Mouse (Mus musculus): ENCODE results near the gene Rasal3. TPM values are rescaled to one million over a fixed set of nuclear protein-coding genes. Genes with fewer than 3 reads are reported as not detected.

The Rasal3 gene
- total RNA-seq, 1 experiment from 2014 or later = 1.7 TPM

DNA sequence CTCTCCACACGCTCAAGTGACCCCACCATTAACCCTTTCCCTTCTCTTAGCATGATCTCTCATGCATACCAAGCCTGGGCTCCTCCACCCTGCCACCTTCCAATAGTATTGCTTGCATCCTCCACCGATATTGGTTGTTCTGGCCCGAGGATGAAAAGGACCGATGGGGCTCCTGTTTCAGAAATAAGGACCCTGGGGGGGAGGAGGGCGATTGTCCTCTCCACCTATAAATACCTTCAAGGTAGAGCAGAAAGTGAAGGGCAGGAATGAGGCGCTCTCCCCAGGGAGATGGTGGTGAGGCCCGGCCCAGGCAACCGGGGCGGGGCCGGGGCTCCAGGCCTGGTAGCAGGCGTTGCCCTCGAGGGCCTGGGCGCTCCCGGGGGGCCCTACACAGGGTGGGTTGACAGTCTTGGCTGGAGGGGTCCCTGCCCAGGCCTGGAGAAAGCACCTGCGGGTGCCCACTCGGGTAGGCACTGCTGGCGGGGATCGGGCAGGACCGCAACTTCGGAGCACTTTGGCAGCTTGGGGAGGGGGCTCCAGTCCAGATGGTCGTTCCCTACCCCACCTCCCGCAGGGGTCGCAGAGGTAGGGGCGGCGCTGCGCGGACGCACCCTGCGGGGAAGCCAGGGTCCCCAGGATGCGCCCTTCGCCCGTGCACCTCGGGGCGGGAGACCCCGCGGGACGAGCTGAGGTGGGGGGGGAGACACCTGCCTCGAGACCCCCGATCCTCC lies 14.8 kb downstream of the Rasal3 start:
- DNase-seq = peak; percentile 60

DNA sequence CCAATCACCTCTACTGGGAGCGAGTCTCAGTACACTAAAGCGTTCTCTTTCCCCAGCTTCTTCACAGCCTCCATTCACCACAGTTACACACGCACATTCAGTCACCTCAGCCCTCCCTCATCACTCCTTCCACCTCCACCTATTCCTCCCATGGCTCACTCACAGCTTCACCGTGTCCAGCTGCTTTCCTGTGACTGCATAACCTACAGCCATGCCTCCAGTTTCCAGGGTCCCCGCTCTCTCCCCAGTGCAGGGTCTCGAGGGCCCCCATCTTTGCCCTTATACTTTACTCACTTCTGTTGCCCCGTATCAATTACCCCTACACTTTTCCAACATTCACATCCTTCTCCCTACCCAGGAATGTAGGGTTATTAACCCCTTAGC lies 15.4 kb downstream of the Rasal3 start:
- no peak for DNase-seq

DNA sequence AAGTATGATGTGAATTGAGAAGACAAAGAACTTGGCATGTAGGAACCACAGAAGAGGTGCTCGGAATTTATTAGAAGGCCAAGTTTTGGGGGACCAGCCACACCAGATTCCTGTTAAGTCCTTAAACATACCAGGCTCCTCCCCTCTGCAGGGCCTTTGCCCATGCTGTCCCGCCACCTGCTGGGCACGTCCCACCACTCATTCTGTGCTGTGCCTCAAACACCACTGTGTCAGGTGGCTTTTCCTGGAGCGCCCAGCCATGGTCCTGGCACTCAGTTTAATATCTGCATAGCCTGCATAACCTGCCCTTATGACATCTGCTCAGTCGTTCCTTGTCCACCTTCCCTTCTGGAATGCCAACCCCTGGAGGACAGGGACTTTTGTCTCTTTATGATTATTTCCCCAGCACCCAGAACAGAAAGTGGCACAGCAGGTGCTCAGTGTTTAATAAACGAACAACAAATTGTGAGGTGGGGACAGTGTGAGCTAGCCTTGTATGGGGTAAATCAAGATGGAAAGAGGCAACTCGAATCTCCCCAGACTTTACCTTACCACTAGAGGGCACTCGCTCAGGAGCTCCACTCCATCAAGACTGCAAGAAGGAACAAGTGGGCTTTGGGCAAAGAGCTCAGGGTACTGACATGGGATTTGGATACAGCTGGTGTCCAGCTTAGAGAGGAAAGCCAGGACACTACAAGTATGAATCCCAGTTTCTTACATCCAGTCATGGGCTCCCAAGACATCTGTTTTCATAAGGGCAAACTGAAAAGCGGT lies 16.5 kb downstream of the Rasal3 start:
- DNase-seq = peak; percentile 43

DNA sequence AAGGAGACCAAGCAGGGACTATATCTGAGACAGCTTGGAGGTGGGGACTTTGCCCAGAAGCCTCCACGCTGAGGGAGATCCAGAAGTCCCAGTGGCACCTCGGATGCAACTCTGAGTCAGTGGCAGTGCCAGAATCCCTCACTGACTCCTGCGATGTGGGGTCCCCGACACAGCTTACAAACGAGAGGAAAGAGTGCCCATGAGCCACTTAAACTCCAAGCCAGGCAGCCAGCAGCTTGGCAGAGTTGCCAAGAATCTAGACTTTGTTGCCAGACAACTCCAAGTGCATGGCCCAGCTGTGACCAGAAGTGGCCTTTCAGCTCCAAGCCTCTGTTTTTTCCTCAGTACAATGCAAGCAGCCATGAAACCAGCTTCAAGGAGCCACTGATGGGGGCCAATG lies 19.7 kb downstream of the Rasal3 start:
- no peak for DNase-seq

DNA sequence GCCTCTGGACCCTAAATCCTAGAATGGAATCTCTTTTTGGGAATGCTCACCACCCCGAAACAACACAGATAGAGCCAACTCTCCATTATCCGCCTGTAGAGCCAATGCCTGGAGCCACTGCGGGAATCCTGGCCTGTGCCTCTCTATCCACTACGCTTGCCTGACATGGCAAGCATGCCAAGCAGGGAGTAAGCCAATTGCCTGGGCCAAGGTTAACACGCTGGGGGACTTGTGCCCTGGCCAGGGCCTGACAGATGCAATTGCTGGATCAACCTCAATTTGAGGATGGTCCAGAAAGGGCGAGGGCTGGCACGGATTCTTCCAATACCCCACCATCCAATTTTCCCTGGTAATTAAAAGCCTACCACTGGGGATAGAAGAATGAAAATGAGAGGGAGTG lies 20.8 kb downstream of the Rasal3 start:
- DNase-seq = peak; percentile 65

DNA sequence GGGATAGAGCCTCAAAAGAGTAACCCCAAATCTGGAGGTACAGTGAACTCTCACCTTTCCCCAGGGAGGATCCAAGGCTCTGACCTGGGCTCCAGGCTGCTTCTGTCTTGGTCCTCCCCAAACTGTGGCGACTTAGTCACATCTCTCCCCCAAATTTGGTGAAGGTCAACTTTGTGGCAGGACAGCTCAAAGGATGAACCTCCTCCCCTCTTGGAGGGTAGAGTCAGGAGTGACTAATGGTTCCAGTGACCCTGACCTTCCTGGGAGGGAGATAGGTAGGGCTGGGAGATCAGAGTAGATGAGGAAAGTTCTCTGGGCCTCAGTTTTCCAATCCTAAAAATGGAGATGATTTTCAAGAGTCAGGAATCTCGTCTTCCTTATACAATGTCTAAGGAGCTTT lies 24.6 kb downstream of the Rasal3 start:
- peak; percentile 51 for DNase-seq

DNA sequence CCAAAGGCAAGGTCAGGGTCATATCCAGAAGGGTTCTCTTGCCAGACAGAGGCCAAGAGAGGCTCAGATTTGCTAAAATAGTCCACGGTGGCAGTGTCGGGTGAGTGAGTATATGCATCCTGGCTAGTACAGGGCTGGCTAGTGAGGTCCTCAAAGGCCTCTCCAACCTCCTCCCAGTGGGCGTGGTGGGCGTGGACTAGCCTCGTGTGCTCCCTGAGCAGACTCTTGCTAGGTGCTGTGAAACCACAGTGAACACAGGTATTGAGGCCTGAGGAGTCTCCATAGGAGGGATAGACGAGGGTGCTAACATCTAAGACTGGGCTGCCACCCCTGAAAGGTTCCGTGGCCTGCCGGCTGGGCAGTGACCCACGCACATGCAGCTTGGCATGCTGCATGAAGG lies 26.2 kb downstream of the Rasal3 start:
- no peak for DNase-seq

DNA sequence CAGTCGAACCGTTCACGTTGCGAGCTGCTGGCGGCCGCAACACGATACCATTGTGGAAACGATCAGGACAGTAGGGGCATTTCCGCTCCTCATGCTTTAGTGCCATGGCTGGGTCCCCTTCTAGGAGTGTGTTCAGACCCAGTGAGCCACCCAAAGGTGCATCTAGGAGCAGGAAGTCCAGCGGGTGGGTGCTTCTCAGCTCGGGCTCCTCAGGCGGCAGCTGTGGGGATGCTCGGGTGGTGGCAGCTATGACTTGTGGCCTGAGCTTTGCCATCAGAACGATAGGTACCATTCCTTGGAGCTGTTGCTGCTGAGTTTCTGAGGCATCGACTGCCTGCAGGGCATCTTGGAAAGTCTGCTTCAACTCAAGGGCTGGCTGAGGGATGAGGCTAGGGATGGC lies 26.9 kb downstream of the Rasal3 start:
- no peak for DNase-seq

DNA sequence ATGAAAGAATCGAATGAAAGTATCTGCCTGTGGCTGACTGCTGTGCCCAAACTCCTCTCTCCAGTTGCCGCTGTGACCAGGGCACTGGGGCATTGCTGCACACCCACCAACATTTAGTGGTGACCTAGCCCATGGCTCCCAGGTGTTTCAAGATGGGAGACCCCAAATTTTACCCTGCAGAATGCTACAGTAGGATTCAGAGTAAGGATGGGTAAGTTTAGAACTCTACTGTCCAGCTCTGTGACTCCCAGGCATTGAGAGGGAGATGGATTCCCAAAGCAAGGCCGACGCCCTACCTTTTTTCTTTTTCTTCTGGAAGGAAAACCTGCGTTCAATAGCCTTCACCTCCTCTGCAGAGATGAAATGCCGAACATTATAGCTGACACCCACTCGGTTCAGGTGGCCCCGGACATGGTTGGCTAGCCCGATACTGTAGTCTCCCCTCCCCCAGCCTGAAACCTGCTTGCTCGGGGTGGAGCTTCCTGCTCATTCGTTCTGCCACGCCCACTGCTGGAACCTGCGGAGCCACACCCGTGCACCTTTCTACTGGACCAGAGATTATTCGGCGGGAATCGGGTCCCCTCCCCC lies 34.3 kb downstream of the Rasal3 start:
- no peak for DNase-seq

DNA sequence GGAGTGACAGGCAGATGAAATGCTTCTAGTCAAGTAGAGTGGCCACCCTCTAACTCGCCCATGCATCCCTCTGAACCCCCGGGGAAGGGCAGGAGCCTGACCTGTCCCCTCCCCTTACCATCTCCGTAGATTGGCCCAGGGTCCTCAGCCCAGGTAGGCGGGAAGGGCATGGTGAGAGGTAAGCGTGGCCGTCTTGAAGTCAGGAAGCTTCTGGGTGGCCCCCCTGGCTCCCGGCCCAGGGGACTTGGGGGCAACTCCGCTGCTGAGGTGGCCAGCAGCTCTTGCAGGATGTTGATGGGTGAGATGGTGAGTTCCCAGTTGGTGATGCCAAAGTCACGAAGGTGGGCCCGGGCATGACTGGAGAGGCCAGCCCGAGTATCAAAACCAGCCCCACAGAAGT lies 35.7 kb downstream of the Rasal3 start:
- no peak for DNase-seq

DNA sequence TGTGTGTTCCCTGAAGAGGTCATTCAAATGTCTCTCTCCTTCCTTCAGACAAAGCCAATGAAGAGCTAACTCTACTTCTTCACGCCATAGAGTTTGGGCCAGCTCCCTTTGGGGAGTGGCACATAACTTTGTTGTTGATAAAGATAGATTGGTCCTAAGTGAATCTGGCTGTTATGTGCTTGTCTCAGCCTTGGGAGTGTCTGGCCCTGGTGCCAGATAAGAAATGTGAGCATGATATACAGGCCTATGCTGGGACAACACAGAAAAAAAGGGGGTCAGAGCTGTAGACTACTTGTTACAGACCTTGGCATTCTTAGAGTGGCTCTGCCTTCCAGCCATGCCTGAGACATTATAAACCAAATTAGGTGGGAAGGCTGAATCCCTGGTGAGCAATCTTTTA lies 38.1 kb downstream of the Rasal3 start:
- no peak for DNase-seq

DNA sequence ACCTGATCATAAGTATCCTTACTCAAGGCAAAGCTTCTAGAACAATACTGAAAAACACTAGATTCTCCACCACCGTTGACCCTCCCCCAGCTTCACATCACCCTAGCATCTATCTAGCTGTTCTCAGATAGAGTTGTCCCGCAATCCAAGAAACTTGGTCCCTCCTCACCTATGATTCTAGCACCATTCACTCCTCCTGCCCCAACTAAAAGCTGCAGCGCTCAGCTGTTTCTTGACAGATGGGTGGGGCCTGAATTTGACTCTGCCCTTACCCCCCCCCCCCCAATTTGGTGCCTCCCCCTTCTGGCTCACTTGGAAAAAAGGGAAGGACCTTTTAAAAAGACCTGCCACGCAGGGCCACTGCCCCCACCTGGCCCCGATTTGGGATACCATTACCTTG lies 38.5 kb downstream of the Rasal3 start:
- DNase-seq = no peak

DNA sequence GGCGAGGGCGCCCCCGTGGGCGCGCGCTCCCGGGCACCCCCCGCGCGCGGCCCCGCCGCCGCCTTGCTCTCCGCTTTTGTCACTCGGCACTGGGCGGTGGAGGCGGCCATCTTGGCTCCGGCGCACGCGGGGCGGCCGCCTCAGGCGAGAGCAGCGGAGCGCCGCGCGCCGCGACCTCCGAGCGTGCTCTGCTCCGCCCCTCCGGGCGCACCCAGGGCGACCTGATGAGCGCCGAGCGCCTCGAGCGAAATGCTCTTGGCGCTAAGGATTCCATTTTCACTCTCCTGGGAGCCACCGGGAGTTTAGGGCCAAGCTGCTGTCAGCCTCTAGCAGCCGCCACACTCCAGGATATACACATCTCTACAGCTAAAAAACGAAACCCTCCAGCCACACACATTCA lies 39.1 kb downstream of the Rasal3 start:
- peak; percentile 94 for DNase-seq

DNA sequence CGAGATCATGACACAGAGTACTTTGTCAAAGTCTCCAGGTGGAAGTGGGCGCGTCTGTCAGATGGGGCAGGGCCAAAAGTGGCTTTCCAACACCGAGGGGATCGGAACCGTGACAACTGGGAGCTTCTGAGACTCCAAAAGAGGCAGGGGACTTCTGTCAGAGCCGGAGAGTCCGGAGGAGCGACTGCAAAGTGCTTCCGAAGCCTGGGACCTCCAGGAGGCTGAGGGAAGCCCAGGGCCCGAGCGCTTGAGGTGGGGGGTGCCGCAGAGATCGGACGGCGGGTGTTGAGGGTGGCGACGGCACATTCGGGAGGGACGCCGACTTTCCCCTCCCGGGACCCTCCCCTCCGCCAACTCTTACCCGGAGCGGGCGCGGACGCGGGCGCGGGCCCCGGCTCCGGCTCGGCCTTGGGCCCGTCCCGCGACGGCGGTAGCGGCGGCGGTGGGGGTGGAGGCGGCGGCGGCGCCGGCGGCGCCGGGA lies 39.5 kb downstream of the Rasal3 start:
- peak; percentile 56 for DNase-seq

DNA sequence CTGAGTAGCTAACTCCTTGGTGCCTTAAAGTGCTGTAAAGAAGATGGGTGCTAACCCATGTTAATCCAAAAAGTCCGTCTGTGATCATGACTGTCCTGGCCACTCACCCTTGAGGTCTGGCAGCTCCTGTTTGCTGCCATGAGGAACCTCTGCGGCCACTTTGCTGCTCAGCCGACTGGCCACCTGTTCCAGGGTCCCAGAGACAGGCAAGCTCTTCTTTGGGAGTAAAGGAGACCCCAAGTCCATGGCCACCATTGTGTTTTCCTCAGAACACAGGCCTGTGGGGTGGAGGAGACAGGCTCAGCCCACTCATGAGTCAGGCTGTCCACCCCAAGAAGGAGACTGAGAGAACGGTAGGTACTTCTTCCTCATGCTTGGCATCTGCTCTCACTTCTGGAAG lies 40.7 kb downstream of the Rasal3 start:
- DNase-seq = no peak

DNA sequence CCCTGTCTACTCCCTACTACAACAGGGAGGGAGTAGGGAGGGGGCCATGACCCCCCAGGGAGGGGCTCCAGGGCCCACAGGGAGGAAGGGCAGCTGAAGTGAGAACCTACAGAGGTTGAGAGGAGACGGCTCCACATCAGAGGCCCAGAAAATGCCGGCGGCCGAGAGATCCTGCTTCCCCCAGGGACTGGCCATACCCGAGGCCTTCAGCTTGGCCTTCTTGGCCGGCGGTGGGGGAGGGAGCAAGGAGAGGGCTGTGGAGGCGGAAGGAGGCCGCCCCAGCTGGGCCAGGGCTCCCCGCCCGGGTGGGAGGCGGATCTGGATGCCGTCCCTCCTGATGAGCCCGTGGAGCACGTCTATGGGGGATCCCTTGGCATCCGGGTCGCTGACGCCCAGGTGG lies 43.5 kb downstream of the Rasal3 start:
- DNase-seq = peak; percentile 84

DNA sequence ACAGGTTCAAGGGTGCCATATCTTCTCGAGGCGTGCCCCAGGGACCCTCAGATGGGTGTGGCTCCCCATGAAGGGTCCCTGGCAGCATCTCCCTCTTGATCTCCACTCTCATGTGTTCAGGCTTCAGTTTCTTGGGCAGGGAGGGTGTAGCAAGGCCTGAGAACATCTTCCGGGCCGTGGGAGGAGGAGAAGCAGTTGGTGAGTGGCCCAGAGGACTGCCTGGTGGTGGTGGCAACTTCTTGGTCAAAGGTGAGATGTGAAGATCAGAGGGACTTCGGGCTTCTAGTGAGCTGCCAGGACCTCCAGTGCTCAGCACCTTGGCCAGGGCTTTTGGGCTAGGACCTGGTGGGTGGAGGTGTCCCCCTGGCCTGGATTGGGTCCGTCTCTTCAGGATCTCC lies 44.4 kb downstream of the Rasal3 start:
- DNase-seq = no peak

DNA sequence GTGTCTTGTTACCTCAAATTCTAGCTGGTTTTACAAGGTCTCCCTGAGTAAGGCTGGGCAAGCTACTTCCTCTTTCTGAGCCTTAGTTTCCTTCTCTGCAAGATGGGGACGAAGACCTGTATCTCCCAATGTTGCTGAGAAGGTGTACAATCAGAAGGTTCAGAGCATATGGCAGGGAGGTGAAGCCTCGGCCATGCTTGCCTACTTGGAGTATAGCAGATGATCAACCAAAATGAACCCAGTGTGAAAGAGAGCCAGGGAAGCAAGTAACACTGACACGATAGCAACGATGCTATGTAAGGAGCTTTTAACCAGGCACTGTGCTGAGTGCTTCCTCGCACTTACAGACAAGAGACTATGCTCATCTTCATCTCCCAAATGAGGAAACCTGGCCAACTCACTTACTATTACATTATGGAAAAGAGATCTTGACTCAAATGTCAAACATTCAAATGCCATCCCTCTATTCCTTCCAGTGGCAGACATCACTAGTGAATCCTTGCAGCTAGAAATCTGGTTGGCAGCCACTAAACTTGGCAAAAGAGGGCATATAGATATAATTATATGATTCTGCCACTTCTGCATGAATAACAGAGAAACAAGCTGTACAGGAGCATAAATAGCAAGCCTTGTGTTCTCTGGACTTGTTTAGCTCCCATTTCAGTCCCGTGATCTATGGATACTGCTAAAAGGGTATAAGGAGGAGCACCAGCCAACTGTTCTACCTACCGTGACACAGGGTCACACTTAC lies 45.0 kb downstream of the Rasal3 start:
- no peak for DNase-seq

DNA sequence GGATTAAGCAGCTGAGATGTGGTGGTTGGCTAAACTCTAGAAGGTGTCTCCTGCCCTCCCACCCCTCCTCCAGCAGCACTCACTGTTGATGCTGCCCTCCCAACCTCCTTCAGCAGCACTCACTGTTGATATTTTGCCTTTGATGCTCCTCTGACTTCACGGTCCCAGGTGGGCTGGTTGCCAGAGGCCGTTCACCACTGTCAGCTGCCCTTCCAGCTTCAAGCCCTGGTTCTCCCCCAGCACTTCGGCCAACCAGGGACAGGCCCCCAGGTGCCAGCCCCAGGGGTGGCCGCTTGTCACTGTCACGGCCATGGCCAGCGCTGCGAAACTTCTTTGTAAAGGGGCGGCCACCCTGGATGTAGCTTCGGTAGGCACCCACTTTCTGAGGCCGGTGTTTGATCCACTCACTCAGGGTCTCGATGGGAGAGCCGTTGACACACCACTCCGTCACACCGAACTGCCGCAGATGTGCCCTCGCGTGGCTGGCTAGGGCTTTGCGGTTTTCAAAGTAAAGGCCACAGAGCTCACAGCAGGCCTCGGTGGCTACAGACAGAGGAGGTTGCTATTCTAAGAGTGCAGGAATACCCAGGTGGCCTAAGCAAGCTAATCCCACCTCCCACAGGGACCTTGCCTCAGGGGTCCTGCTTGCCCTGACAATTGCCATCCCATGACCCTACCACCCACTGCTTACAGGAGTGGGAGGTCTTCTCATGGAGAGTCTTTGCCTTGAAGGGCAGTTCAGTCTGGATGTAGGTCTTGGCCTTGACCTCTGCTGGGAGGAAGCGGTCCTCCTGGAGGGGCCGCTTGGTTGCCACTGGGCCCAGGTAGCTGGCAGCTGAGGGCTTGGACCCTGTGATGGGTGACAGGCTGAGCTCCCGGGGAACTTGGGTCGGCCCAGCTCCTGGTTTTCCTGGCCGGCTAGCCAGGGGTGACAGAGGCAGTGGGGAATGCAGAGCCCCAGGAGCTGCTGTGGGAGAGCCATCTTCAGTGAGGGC lies 46.3 kb downstream of the Rasal3 start:
- peak; percentile 71 for DNase-seq

DNA sequence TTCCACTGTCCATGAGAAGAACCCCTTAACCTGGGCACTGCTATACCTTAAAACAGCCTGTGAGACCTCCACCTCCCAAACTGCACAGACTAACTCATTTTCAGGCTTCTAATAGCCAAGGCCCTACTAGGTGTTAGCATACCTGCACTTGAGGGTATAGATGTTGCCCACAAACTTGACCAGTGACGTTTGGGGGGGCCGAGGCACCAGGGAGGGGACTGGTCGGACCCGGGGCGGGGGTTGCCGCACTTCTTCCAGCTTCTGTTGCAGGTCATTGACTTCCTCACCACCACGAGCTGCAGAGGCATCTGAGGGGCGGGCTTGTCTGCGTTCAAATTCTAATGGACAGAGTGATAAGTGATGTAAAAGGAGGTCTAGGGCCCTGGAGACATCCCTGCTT lies 47.1 kb downstream of the Rasal3 start:
- peak; percentile 5 for DNase-seq

DNA sequence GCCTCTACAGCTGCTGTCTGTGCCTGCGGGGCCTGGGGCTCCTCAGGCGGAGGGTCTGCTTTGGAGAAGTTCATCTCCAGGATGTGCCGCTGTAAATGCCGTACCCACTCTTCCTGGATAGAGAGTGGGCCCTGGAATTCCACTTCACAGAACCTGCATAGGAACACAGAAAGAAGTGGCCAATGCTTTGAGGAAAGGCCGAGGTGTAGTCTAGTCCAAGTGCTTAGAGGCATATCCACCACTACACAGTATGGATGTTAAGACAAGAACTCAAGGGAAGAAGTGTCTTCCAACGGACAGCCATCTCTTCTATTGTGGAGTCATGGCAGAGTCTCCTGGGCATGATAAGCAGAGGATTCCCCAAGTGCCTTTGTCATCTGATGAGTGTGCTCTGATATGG lies 48.4 kb downstream of the Rasal3 start:
- DNase-seq = no peak
